8 mouse cellular contexts compared by ENCODE assay signal in the genomic region with DNA sequence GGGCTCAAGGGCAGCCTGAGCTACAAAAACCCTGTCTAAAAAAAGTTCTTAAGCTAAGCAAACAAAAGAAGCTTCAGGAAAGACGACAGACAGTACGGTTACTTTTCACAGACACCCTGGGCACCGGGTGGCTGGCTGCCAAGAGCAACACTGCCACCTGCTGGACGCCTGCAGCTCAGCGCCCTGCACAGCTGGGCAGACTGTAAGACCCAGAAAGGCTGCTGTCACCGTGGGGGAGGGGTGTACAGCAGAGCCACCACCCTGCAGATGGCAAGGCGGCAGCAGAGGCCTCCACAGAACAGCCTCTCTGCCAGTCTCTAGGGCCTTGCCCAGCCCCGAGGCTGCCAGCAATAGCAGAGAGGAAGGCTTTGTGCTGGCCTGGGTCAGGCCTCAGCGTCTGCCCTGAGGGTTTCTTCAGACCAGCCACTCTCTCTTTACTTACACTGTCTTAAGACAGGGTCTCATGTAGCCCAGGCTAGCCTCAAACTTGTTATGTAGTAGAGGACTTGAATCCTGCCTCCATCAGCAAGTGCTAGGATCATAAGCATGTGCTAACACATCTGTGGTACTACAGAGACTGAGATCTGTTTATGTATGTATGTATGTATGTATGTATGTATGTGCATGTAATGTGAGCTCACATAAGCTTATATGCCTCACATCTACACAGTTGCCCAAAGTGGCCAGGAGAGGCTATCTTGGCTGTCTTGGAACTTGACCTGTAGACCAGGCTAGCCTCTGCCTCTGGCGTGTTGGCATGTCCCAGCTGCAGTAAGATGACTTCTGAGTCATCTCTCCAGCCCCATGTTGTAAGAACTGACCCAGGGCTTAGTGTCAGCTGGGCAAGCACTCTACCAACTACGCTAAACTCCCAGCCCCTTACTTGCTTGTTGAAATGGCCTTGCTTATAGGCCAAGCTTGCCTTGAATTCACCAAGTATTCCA. TPM values are rescaled to one million over a fixed set of nuclear protein-coding genes. Genes with fewer than 3 reads are reported as not detected.
DNase-seq lines count a peak whose midpoint lies in the region; ATAC-seq and TF ChIP-seq lines count a peak whose summit lies in the region.

No protein-coding gene starts in this region.

- H3K4me1 ChIP-seq in CH12.LX (ENCODE audit: control insufficient read depth in 1 of 2, insufficient read depth in 2 of 2): peaks cover 0 to 23% of the 10 kb centered on the region in 2 experiments; a peak in 3 of 4 replicates
- H3K4me1 ChIP-seq in forebrain, embryonic 11.5 days (replicated peaks; ENCODE audit: control insufficient read depth, insufficient read depth, low read length): peaks cover 12% of the 10 kb centered on the region
- H3K4me1 ChIP-seq in liver, embryonic 15.5 days (replicated peaks): peaks cover 37% of the 10 kb centered on the region
- H3K4me1 ChIP-seq in neural tube, embryonic 12.5 days: peaks cover 15% of the 10 kb centered on the region
- peaks cover 3% of the 10 kb centered on the region; the same call in 1 of the 2 replicates for H3K4me1 ChIP-seq in stomach, embryonic 16.5 days (ENCODE audit: control insufficient read depth, insufficient read depth, low read length)

- TF ChIP-seq CTCF in CH12.LX (conservative IDR thresholded peaks at IDR 0.05 in 1 of 2, IDR thresholded peaks at IDR 0.05 in 1 of 2; ENCODE audit: low read depth in 2 of 2, low read length in 2 of 2): peak; percentile 48 to 97

- no peaks in the 10 kb centered on the region for H3K27me3 ChIP-seq in CH12.LX (replicated peaks)
- H3K27me3 ChIP-seq in forebrain, embryonic 11.5 days (ENCODE audit: control insufficient read depth, insufficient read depth, low read length): no peaks in the 10 kb centered on the region
- no peaks in the 10 kb centered on the region for H3K27me3 ChIP-seq in liver, embryonic 15.5 days
- no peaks in the 10 kb centered on the region for H3K27me3 ChIP-seq in neural tube, embryonic 12.5 days (replicated peaks)
- H3K27me3 ChIP-seq in stomach, embryonic 16.5 days (ENCODE audit: control insufficient read depth, insufficient read depth, low read length): no peaks in the 10 kb centered on the region

- H3K9me3 ChIP-seq in CH12.LX (replicated peaks; ENCODE audit: low read length): no peaks in the 10 kb centered on the region
- H3K9me3 ChIP-seq in forebrain, embryonic 11.5 days (ENCODE audit: control insufficient read depth, low read length): no peaks in the 10 kb centered on the region
- no peaks in the 10 kb centered on the region for H3K9me3 ChIP-seq in liver, embryonic 15.5 days (replicated peaks)
- H3K9me3 ChIP-seq in neural tube, embryonic 12.5 days: no peaks in the 10 kb centered on the region
- H3K9me3 ChIP-seq in stomach, embryonic 16.5 days (replicated peaks; ENCODE audit: control insufficient read depth, low read length): no peaks in the 10 kb centered on the region

- ATAC-seq in forebrain, embryonic 11.5 days (replicated peaks; ENCODE audit: low FRiP score): peak; percentile 73
- 0 out of 2 replicates have a peak, but pooled peaks have one; percentile 41 for ATAC-seq in liver, embryonic 15.5 days (ENCODE audit: insufficient read depth)
- peak; percentile 79 for ATAC-seq in neural tube, embryonic 12.5 days (ENCODE audit: low FRiP score, low read depth)
- ATAC-seq in stomach, embryonic 16.5 days (ENCODE audit: insufficient read depth, low FRiP score): peak; percentile 59

- no peak overlapping the region for H3K9ac ChIP-seq in CH12.LX (ENCODE audit: insufficient read depth, low read depth)
- H3K9ac ChIP-seq in forebrain, embryonic 11.5 days (ENCODE audit: low read length): no peak overlapping the region
- H3K9ac ChIP-seq in liver, embryonic 15.5 days: no peak overlapping the region
- 0 out of 2 replicates have a peak overlapping the region, but pooled peaks have one; percentile 17 for H3K9ac ChIP-seq in neural tube, embryonic 12.5 days
- H3K9ac ChIP-seq in stomach, embryonic 16.5 days (ENCODE audit: low read length): no peak overlapping the region

- peak; percentile 92 for TF ChIP-seq RAD21 in CH12.LX (IDR thresholded peaks at IDR 0.05; ENCODE audit: low read depth, low read length)

- intact Hi-C loops in heart, postnatal 10 days (cut with DNase I): loop anchor here (1.0 to 5.0 kb wide), 6 partner anchors 57 to 189 kb away; no protein-coding TSS in a partner anchor

- H3K4me2 ChIP-seq in CH12.LX (ENCODE audit: insufficient read depth, low read depth, poor library complexity, severe bottlenecking): no peak overlapping the region
- no peak overlapping the region for H3K4me2 ChIP-seq in forebrain, embryonic 11.5 days (ENCODE audit: low read depth, low read length, severe bottlenecking)
- no peak overlapping the region for H3K4me2 ChIP-seq in liver, embryonic 15.5 days
- no peak overlapping the region for H3K4me2 ChIP-seq in neural tube, embryonic 12.5 days (replicated peaks)
- no peak overlapping the region for H3K4me2 ChIP-seq in stomach, embryonic 16.5 days (ENCODE audit: low read depth, low read length)

- peaks cover 31 to 81% of the 10 kb centered on the region in 2 experiments for H3K36me3 ChIP-seq in CH12.LX (replicated peaks in 1 of 2; ENCODE audit: control insufficient read depth in 1 of 2, insufficient read depth in 1 of 2, low read length in 1 of 2)
- H3K36me3 ChIP-seq in forebrain, embryonic 11.5 days (ENCODE audit: control insufficient read depth, insufficient read depth, low read length): peaks cover 4% of the 10 kb centered on the region; the same call in 1 of the 2 replicates
- H3K36me3 ChIP-seq in liver, embryonic 15.5 days (replicated peaks): peaks cover 7% of the 10 kb centered on the region; the same call in 1 of the 2 replicates
- H3K36me3 ChIP-seq in neural tube, embryonic 12.5 days: peaks cover 62% of the 10 kb centered on the region
- peaks cover 7% of the 10 kb centered on the region; the same call in 1 of the 2 replicates for H3K36me3 ChIP-seq in stomach, embryonic 16.5 days (ENCODE audit: control insufficient read depth, insufficient read depth, low read length)

- no peak overlapping the region for H3K4me3 ChIP-seq in CH12.LX (replicated peaks in 1 of 3; ENCODE audit: low read depth in 2 of 3, low read length in 2 of 3, poor library complexity in 1 of 3)
- H3K4me3 ChIP-seq in forebrain, embryonic 11.5 days (ENCODE audit: low read depth, low read length): no peak overlapping the region
- H3K4me3 ChIP-seq in liver, embryonic 15.5 days (replicated peaks): no peak overlapping the region
- no peak overlapping the region for H3K4me3 ChIP-seq in neural tube, embryonic 12.5 days
- H3K4me3 ChIP-seq in stomach, embryonic 16.5 days (replicated peaks; ENCODE audit: low read length): no peak overlapping the region

- no peak for TF ChIP-seq POLR2A in CH12.LX (IDR thresholded peaks at IDR 0.05; ENCODE audit: low read depth, low read length)

- H3K27ac ChIP-seq in CH12.LX (ENCODE audit: insufficient read depth, low read depth): no peak overlapping the region
- no peak overlapping the region for H3K27ac ChIP-seq in forebrain, embryonic 11.5 days (ENCODE audit: low read depth, low read length)
- no peak overlapping the region for H3K27ac ChIP-seq in liver, embryonic 15.5 days (replicated peaks)
- H3K27ac ChIP-seq in neural tube, embryonic 12.5 days: 0 out of 2 replicates have a peak overlapping the region, but pooled peaks have one; percentile 53
- no peak overlapping the region for H3K27ac ChIP-seq in stomach, embryonic 16.5 days (ENCODE audit: low read length)

- H3K79me2 ChIP-seq in CH12.LX (replicated peaks; ENCODE audit: control insufficient read depth, extremely low read depth, insufficient read depth, poor library complexity, severe bottlenecking): no peaks in the 10 kb centered on the region

- dilution Hi-C loops in CH12.LX (cut with MboI; ENCODE audit: extremely low pct_ligation_motif_present, extremely low pct_unique_long_range_greater_than_20kb, low sequenced_read_pairs): no loop called here

- peak; percentile 80 for DNase-seq in CH12.LX (ENCODE audit: extremely low read depth)
- DNase-seq in c-Kit-positive CD71-positive TER-119-negative erythroid progenitor cells, embryonic 14.5 days (ENCODE audit: low read depth): peak; percentile 64
- peak; percentile 94 for DNase-seq in forebrain, embryonic 11.5 days (ENCODE audit: low spot score)
- DNase-seq in heart, postnatal 10 days: peak; percentile 91 to 93
- peak; percentile 91 to 92 for DNase-seq in kidney, postnatal 4 days

- TF ChIP-seq EP300 in CH12.LX (IDR thresholded peaks at IDR 0.05; ENCODE audit: low read length): no peak

- WGBS in forebrain, embryonic 11.5 days: 35% methylated on average over 11 of the region's 11 CpGs
- WGBS in liver, embryonic 15.5 days (ENCODE audit: insufficient replicate concordance): 25% methylated on average over 11 of the region's 11 CpGs
- WGBS in neural tube, embryonic 12.5 days: 29% methylated on average over 11 of the region's 11 CpGs
- 33% methylated on average over 11 of the region's 11 CpGs for WGBS in stomach, embryonic 16.5 days

- in situ Hi-C loops in CH12.LX (cut with MboI; ENCODE audit: low pct_ligation_motif_present, low pct_unique_long_range_greater_than_20kb, low sequenced_read_pairs): loop anchor here (10.0 kb wide), 1 partner anchor 113 kb away; no protein-coding TSS in a partner anchor

TF ChIP-seq in CH12.LX, 34 proteins besides CTCF, POLR2A, EP300 and RAD21 (continues in another document):
- TF ChIP-seq SMC3 (IDR thresholded peaks at IDR 0.05; ENCODE audit: low read depth, low read length) (peak; percentile 91), MAZ (IDR thresholded peaks at IDR 0.05; ENCODE audit: low read depth, low read length) (no peak), USF1 (IDR thresholded peaks at IDR 0.05; ENCODE audit: low read depth, low read length) (no peak)

RNA-seq across cellular contexts. Expression of a gene that starts 17.6 kb away (rescaled TPM):
- 5.0 and 6.4 TPM in 2 replicates for total RNA-seq in CH12.LX (2012; rRNA removed)
- 2.3 and 3.7 TPM in 2 replicates for total RNA-seq in CH12.LX (2014; rRNA removed)
- polyA plus RNA-seq in CH12.LX (2012; ENCODE audit: insufficient read length, low read depth): 5.0 and 5.5 TPM in 2 replicates
- 15.4 and 16.0 TPM in 2 replicates for polyA plus RNA-seq in forebrain, embryonic 11.5 days (2014; fragmentation: Nextera tagmentation; extraction: Ambion mirVana)
- 1 to 10 TPM; 8.8 to 9.2 TPM for total RNA-seq in heart, postnatal 10 days (2021)
- polyA plus RNA-seq in liver, embryonic 15.5 days (2015; fragmentation: Nextera tagmentation; extraction: Ambion mirVana): 3.3 and 4.2 TPM in 2 replicates
- polyA plus RNA-seq in neural tube, embryonic 12.5 days (2016; fragmentation: Nextera tagmentation; extraction: Ambion mirVana): 20.7 and 27.6 TPM in 2 replicates
- polyA plus RNA-seq in stomach, embryonic 16.5 days (2015; fragmentation: Nextera tagmentation; extraction: Ambion mirVana): 8.2 and 9.7 TPM in 2 replicates

RNA-seq across cellular contexts. Expression of a gene that starts 28.9 kb away (rescaled TPM):
- total RNA-seq in CH12.LX (2012; rRNA removed): 4,756 and 5,246 TPM in 2 replicates
- 3,882 and 4,152 TPM in 2 replicates for total RNA-seq in CH12.LX (2014; rRNA removed)
- polyA plus RNA-seq in CH12.LX (2012; ENCODE audit: insufficient read length, low read depth): 3,023 and 5,048 TPM in 2 replicates
- polyA plus RNA-seq in forebrain, embryonic 11.5 days (2014; fragmentation: Nextera tagmentation; extraction: Ambion mirVana): 13,526 and 13,808 TPM in 2 replicates
- total RNA-seq in heart, postnatal 10 days (2021): 1,000 to 10,000 TPM; 1,831 to 2,004 TPM
- 5,733 and 6,728 TPM in 2 replicates for polyA plus RNA-seq in liver, embryonic 15.5 days (2015; fragmentation: Nextera tagmentation; extraction: Ambion mirVana)
- polyA plus RNA-seq in neural tube, embryonic 12.5 days (2016; fragmentation: Nextera tagmentation; extraction: Ambion mirVana): 13,231 and 15,185 TPM in 2 replicates
- polyA plus RNA-seq in stomach, embryonic 16.5 days (2015; fragmentation: Nextera tagmentation; extraction: Ambion mirVana): 14,659 and 15,131 TPM in 2 replicates
